Mouse (Mus musculus): ENCODE results near the gene H2al1d.

GRCm38 (mm10) chrX:11345762-11346161 lies 37.1 kb downstream of the H2al1d start:
- TF ChIP-seq CTCF (IDR thresholded peaks at IDR 0.05; ENCODE audit: control insufficient read depth, insufficient read depth, insufficient read length) (no peak), MYOG (IDR thresholded peaks at IDR 0.05; ENCODE audit: control insufficient read depth, extremely low read depth, insufficient read length) (no peak), USF1 (IDR thresholded peaks at IDR 0.05; ENCODE audit: low read depth) (no peak), MAX (IDR thresholded peaks at IDR 0.05) (no peak), FOSL1 (IDR thresholded peaks at IDR 0.05; ENCODE audit: insufficient read depth, low read length, poor library complexity, severe bottlenecking) (no peak), CEBPB (IDR thresholded peaks at IDR 0.05; ENCODE audit: low read depth) (no peak)

Data from C2C12 (cell line).